8 mouse cellular contexts compared by ENCODE assay signal in the genomic region with DNA sequence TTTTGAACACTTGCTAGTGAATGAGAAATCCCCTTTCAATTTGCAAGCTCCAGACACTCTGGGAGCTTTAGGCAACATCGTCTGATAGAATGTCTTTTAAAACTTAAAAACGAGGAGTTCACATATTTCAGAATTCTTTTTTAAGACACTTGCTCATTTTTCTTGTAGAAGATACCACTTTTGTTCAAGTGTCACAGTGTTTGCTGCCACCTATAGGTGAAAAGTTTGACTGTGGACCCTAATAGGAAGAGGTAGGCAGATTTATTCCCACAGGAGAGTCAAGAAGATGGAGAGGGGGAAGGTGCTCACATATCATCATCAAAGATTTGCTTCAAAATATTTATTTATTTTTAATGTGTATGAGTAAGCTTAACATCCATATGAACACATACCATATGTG. TPM values are rescaled to one million over a fixed set of nuclear protein-coding genes. Genes with fewer than 3 reads are reported as not detected.
DNase-seq lines count a peak whose midpoint lies in the region; ATAC-seq lines count a peak whose summit lies in the region.

No protein-coding gene starts in this region.

- H3K9me3 ChIP-seq in embryonic facial prominence, embryonic 14.5 days (ENCODE audit: control insufficient read depth, low read length), result no peaks in the 10 kb centered on the region

- WGBS in embryonic facial prominence, embryonic 14.5 days, result 67% methylated on average over 2 of the region's 2 CpGs

- ATAC-seq in cerebellum, adult (ENCODE audit: insufficient number of reproducible peaks, low FRiP score, low TSS enrichment), result no peak
- ATAC-seq in embryonic facial prominence, embryonic 14.5 days (ENCODE audit: low read depth), result no peak

- no peak overlapping the region for H3K27ac ChIP-seq in embryonic facial prominence, embryonic 14.5 days (replicated peaks; ENCODE audit: low read depth, low read length)

- H3K4me3 ChIP-seq in embryonic facial prominence, embryonic 14.5 days (ENCODE audit: low read depth, low read length), result no peak overlapping the region

- no peak overlapping the region for H3K9ac ChIP-seq in embryonic facial prominence, embryonic 14.5 days (ENCODE audit: low read depth, low read length)

- no peaks in the 10 kb centered on the region for H3K4me1 ChIP-seq in embryonic facial prominence, embryonic 14.5 days (ENCODE audit: control insufficient read depth, insufficient read depth, low read length)

- H3K36me3 ChIP-seq in embryonic facial prominence, embryonic 14.5 days (ENCODE audit: control insufficient read depth, insufficient read depth, low read length), result peaks cover 51% of the 10 kb centered on the region

- H3K4me2 ChIP-seq in embryonic facial prominence, embryonic 14.5 days (ENCODE audit: low read depth, low read length), result no peak overlapping the region

- peak; percentile 62 for DNase-seq in cerebellum, adult 9-10 months
- DNase-seq in kidney, postnatal 36 days, result peak; percentile 58 to 60
- no peak for DNase-seq in kidney, adult 11 months
- DNase-seq in A20 (ENCODE audit: low read depth, low spot score), result peak; percentile 50
- peak; percentile 74 for DNase-seq in embryonic facial prominence, embryonic 14.5 days (ENCODE audit: low spot score)
- no peak for DNase-seq in urinary bladder, postnatal 4 days (ENCODE audit: low spot score in 2 of 2)
- no peak for DNase-seq in adrenal gland, adult 2 months

- no peaks in the 10 kb centered on the region for H3K27me3 ChIP-seq in embryonic facial prominence, embryonic 14.5 days (replicated peaks; ENCODE audit: control insufficient read depth, insufficient read depth, low read length)

RNA-seq across cellular contexts. Expression of a gene that starts 8.4 kb away (rescaled TPM):
- polyA plus RNA-seq in embryonic facial prominence, embryonic 14.5 days (2014; fragmentation: Nextera tagmentation; extraction: Ambion mirVana), result 55.1 and 61.0 TPM in 2 replicates
- 10 to 100 TPM; 14.2 to 15.0 TPM for total RNA-seq in adrenal gland, adult 2 months (2021)
- polyA plus RNA-seq in adrenal gland, adult 2 months (2012; rRNA removed), result 28.8 and 32.0 TPM in 2 replicates

RNA-seq across cellular contexts. Expression of a gene that starts 59.5 kb away (rescaled TPM):
- 76.8 and 80.2 TPM in 2 replicates for polyA plus RNA-seq in embryonic facial prominence, embryonic 14.5 days (2014; fragmentation: Nextera tagmentation; extraction: Ambion mirVana)
- total RNA-seq in adrenal gland, adult 2 months (2021), result 10 to 100 TPM; 57.5 to 76.3 TPM
- polyA plus RNA-seq in adrenal gland, adult 2 months (2012; rRNA removed), result 55.2 and 60.2 TPM in 2 replicates

Comparison
In these comparisons a context has a peak if more than half of its experiments do, and no peak if none do; other contexts are left out.
1. DNase-seq: peak in cerebellum, adult 9-10 months (single experiment), kidney, postnatal 36 days (2 of 2), A20 (single experiment) and embryonic facial prominence, embryonic 14.5 days (single experiment); none in kidney, adult 11 months (single experiment), urinary bladder, postnatal 4 days (0 of 2) and adrenal gland, adult 2 months (single experiment).